Mouse (Mus musculus) embryo, embryonic 9.5 days (tissue): ENCODE data around the gene B4galt2.

Experiments used
- DNase-seq: peaks from one replicate; pipeline ENCODE4 v3.0.0-alpha.2; 2017; ENCODE audit errors: extremely low spot score

The B4galt2 gene

GRCm38 (mm10) chr4:117835531-117836111, 47.7 kb downstream of the B4galt2 start:
- no peak for DNase-seq

GRCm38 (mm10) chr4:117834845-117835530, 48.3 kb downstream of the B4galt2 start:
- DNase-seq, result peak; percentile 85

GRCm38 (mm10) chr4:117834457-117834844, 48.8 kb downstream of the B4galt2 start, which contains the start of gene Slc6a9:
Gene Slc6a9, plus strand, starts transcription at chr4:117834506.
- DNase-seq, result no peak

GRCm38 (mm10) chr4:117831920-117832691, 51.2 kb downstream of the B4galt2 start:
- no peak for DNase-seq

GRCm38 (mm10) chr4:117831499-117831898, 51.8 kb downstream of the B4galt2 start:
- DNase-seq, result no peak

- no peak for DNase-seq
Measured at GRCm38 (mm10) chr4:117830801-117831200, 52.5 kb downstream of the B4galt2 start.

- no peak for DNase-seq
Measured at GRCm38 (mm10) chr4:117830124-117830551, 53.1 kb downstream of the B4galt2 start.

- peak; percentile 73 for DNase-seq
Measured at GRCm38 (mm10) chr4:117829260-117830123, 53.8 kb downstream of the B4galt2 start.

GRCm38 (mm10) chr4:117828572-117829145, 54.6 kb downstream of the B4galt2 start:
- DNase-seq, result no peak
